Mouse (Mus musculus): Measurements from ENCODE around the gene Olfr1160.
"Not testable (repeated sequence)": the region's sequence is repeated elsewhere in the genome, so short reads cannot be mapped to it uniquely, and the experiment has no call there.

Gene Olfr1160

GRCm38 (mm10) chr2:88007515-88008318, at the start of gene Olfr1160:
Gene Olfr1160, minus strand, starts transcription at chr2:88008268.
- no peak for DNase-seq (ENCODE audit: low spot score in 2 of 2)

DNA sequence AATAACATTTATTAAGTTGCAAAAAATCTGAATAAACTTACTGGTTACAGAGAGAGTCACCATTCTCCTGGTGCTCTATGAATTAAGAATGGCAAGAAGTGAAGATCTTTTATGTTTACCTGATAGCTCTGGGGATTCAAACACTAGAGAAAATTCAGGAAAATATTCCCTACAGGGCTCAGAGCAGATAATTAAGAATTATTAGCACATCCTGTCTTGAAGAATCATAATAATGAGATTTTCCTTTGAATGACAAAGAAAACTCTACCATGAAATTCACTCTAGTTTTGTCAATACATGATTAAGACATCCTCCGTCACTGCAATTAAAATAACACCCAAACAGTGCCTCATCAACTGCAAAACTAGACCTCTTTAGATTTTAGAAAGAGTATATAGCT, 43.0 kb upstream of the Olfr1160 start, which contains the start of gene Olfr1162:
Olfr1162 (minus strand) TSS at position 101 of the 400 bp plus-strand sequence.
- no peak for DNase-seq (ENCODE audit: low spot score in 2 of 2)

DNA sequence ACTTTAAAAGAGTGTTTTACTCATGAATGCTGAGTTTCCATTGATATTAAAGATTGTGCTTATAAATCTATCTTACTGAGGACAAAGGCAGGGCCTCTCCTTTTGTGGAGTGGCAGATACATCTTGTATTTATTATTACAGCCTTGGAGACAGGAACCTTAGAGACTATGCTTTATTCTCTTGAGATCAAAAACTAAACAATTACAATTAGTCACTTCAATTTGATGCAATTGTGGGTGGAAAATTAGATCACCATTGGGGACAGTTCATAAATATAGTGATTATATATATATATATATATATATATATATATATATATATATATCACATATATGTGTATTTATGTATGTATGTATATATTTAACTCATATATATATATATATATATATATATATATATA, 29.5 kb upstream of the Olfr1160 start, which contains the start of gene Olfr73:
Olfr73 (minus strand) TSS at position 101 of the 400 bp plus-strand sequence.
- no peak for DNase-seq (ENCODE audit: low spot score in 2 of 2)

DNA sequence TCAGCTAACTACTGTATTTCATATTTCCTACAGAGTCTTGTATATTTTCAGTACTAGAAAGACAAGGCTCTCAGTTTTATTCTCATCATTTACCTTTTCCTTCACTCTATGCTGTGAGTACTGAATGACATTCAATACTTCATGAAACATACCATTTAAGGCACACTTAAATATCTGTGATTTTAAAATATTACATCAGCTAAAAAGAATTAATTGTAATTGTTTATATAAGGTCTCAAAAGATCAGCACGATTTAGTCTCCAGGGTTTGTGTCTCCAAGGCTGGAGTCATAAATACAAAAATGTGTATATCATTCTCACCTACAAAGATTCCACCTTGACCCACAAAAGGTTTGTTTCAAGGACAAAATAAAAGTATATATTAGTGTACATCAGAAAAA, 14.4 kb upstream of the Olfr1160 start, which contains the start of gene Olfr1161:
Olfr1161 (plus strand) TSS at position 301 of the 400 bp plus-strand sequence.
- not testable (repeated sequence) for DNase-seq (ENCODE audit: low spot score in 2 of 2)

DNA sequence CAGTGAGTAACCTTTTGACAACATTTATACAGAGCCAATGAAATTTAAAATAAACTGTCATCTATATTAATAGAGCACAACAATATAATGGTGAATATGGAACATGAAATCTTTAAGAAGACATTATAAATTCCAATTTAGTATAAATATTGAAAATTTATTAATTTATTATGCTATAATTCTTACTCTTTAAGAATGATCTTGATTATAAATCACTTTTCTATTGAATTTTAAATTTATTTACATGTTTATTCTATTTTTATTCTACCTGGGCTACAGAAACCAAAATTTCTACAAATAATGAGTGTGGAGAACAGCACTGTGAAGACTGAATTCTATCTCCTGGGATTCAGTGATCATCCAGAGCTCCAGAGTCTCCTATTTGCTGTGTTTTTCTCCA, 18.3 kb downstream of the Olfr1160 start, which contains the start of gene Olfr1158:
Olfr1158 (plus strand) TSS at position 301 of the 400 bp plus-strand sequence.
- no peak for DNase-seq (ENCODE audit: low spot score in 2 of 2)

DNA sequence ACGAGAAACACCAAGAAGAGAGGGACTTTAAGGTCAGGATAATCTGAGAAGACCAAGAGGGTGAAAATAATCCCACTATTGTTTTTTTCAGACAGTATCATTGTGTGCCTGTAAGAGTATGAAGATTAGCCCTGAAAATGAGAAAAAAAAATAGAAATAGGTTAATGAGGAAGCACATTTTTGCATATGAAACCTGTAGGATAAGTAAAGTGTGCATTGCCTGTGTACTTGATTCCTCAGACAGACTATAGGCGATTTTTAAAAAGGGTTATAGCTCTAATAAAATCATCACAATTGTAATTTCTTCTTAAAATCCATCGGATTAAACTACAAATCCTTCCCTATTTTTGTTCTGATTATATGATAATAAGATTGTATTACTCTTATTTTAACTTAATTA, 33.5 kb downstream of the Olfr1160 start, which contains the start of gene Olfr74:
Olfr74 (minus strand) TSS at position 101 of the 400 bp plus-strand sequence.
- no peak for DNase-seq (ENCODE audit: low spot score in 2 of 2)

- no peak for DNase-seq (ENCODE audit: low spot score in 2 of 2)
These were observed 39.9 kb downstream of the Olfr1160 start, which contains the start of gene Olfr1157 for GRCm38 (mm10) chr2:87968199-87968598. Gene Olfr1157, minus strand, starts transcription at chr2:87968299.

DNA sequence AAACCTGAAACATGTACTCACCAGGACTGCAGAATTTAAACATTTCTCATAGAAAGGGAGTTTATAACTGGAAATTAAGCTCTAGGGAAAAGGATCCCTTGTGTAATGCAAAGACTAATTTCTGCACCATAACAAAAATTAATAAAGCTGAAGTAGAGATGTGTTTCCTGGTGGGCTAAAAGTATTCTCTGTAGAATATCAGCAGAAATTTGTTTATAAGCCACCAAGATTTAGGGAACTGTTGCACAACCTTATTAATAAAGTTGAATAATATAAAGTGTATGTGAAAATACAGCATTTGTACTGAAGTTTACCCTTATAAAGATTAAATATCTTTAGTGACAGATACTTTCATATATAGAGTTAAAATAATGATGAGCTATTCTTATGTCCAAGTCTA, 55.1 kb downstream of the Olfr1160 start, which contains the start of gene Olfr1156:
Olfr1156 (minus strand) TSS at position 101 of the 400 bp plus-strand sequence.
- no peak for DNase-seq (ENCODE audit: low spot score in 2 of 2)

Data from spleen, postnatal 10 days (tissue).